Mouse (Mus musculus) effector memory CD4-positive, alpha-beta T cell, adult 5 months (primary cell): Measurements from ENCODE around the gene Hist1h4a. TPM values are rescaled to one million over a fixed set of nuclear protein-coding genes. Genes with fewer than 3 reads are reported as not detected.

Experiments used
- polyA plus RNA-seq: library from polyadenylated mRNA; unstranded; fragments of 100-300 nt; shearing (Covaris generic); gene quantifications from one replicate; pipeline ENCODE4 v1.2.1, GENCODE M21; 2017

The Hist1h4a gene
- polyA plus RNA-seq, result not detected

GRCm38 (mm10) chr13:23760972-23761864 lies at the start of gene Hist1h4a:
Hist1h4a (minus strand) TSS chr13:23761230.

GRCm38 (mm10) chr13:23806422-23807052 lies 45.5 kb upstream of the Hist1h4a start, which contains the start of gene Slc17a2:
Slc17a2 (plus strand) TSS chr13:23806993.

GRCm38 (mm10) chr13:23769613-23770012 lies 8.6 kb upstream of the Hist1h4a start, which contains the start of gene Trim38:
Trim38 (plus strand) TSS chr13:23769913.

GRCm38 (mm10) chr13:23763586-23764323 lies 2.7 kb upstream of the Hist1h4a start, which contains the start of gene Hist1h1a:
Hist1h1a (plus strand) TSS chr13:23763666.

GRCm38 (mm10) chr13:23761871-23762821 lies 1.1 kb upstream of the Hist1h4a start, which contains the start of gene Hist1h3a:
Hist1h3a (minus strand) TSS chr13:23762386.

GRCm38 (mm10) chr13:23756790-23757189 lies 4.2 kb downstream of the Hist1h4a start, which contains the start of gene Hist1h4b:
Hist1h4b (plus strand) TSS chr13:23757013.

DNA sequence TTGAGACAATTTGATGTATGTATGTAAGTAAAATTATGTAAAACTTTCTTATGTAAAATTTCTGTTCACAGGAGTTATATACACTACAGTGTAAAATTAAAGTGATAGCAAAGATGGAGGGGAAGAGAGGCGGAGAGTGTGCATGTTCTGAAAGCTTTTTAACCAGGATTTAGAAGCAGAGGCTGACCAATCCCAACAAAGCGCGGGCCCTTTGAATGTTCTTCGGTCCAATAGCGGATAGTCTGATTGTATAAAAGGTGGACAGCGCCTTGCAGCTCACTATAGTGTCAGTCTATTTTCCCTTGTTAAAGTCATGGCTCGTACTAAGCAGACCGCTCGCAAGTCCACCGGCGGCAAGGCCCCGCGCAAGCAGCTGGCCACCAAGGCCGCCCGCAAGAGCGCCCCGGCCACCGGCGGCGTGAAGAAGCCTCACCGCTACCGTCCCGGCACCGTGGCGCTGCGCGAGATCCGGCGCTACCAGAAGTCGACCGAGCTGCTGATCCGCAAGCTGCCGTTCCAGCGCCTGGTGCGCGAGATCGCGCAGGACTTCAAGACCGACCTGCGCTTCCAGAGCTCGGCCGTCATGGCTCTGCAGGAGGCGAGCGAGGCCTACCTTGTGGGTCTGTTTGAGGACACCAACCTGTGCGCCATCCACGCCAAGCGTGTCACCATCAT lies 8.8 kb downstream of the Hist1h4a start, which contains the start of gene Hist1h3b:
TSS of gene Hist1h3b (plus strand) at position 201 of the 675 bp plus-strand sequence.

GRCm38 (mm10) chr13:23750839-23751477 lies 10.1 kb downstream of the Hist1h4a start, which contains the start of gene Hist1h2ab:
Hist1h2ab (plus strand) TSS chr13:23751126.

DNA sequence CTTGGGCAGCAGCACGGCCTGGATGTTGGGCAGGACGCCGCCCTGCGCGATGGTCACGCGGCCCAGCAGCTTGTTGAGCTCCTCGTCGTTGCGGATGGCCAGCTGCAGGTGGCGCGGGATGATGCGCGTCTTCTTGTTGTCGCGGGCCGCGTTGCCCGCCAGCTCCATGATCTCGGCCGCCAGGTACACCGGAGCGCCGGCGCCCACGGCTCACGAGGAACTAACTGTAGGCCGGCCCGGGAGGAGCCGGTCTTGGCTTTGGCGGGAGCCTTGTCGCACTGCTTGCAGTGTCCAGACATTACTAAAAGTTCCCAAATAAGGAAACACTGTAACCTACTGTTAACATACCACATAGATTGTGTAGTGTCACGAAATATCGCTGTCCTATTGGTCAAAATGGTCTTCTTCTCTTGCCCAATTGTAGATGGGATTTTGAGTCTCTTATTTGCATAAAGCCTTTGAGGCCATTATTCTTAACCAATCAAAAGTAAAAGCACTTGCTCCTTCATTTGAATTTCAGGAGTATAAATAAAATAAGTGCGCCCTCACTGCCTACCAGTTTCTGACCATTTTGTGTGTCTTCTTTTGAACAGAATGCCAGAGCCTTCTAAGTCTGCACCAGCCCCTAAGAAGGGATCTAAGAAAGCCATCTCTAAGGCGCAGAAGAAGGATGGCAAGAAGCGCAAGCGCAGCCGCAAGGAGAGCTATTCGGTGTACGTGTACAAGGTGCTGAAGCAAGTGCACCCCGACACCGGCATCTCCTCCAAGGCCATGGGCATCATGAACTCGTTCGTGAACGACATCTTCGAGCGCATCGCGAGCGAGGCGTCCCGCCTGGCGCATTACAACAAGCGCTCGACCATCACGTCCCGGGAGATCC lies 14.6 kb downstream of the Hist1h4a start, which contains the start of gene Hist1h2bb:
TSS of gene Hist1h2bb (plus strand) at position 534 of the 880 bp plus-strand sequence.

DNA sequence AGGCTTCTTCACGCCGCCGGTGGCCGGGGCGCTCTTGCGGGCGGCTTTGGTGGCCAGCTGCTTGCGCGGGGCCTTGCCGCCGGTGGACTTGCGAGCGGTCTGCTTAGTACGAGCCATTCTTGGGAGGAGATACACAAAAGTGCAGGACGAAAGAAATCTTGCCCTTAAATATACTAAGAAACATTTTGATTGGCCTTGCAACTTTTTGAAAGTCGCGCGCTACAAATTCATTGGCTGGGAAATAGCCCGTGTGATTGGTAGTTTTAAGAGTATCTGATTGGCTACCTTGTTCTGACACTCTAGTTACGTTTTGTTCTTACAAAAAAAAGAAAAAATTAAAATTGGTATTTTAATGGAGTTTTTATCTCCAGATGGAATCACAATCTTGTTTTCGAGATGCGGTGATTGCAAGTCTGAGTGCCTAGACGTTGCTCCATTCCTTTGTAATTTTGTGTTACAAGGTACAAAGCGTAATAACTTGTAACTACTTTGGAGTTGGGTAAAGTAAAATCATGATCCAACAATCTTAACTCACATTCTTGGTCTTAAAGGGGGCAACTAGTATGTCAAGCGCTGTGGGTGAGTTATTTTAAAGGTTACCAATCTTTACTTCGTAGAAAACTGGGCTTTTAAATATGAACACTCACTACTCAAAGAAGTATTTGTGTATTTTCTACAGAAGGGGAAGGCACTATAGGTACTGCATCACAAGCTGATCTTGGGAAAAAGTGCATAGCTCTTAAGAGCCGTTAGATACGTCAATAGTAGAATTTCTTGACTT lies 15.5 kb downstream of the Hist1h4a start, which contains the start of gene Hist1h3c:
TSS of gene Hist1h3c (minus strand) at position 222 of the 781 bp plus-strand sequence.

GRCm38 (mm10) chr13:23738677-23739068 lies 22.4 kb downstream of the Hist1h4a start, which contains the start of gene Hist1h1c:
Hist1h1c (plus strand) TSS chr13:23738808.

Other genes with a start within 250 kb of the Hist1h4a start
- 4.7 TPM for gene Hist1h4h, start 230.2 kb downstream of the Hist1h4a start, polyA plus RNA-seq
- gene Hist1h2af, start 227.3 kb downstream of the Hist1h4a start, polyA plus RNA-seq, result not detected
- not detected for gene Hist1h3g, start 225.8 kb downstream of the Hist1h4a start, polyA plus RNA-seq
- 0.29 TPM for gene Hist1h2bh, start 217.8 kb downstream of the Hist1h4a start, polyA plus RNA-seq
- gene Hist1h3f, start 217.2 kb downstream of the Hist1h4a start, polyA plus RNA-seq, result 1.1 TPM
- gene Hist1h4f, start 209.6 kb downstream of the Hist1h4a start, polyA plus RNA-seq, result not detected
- gene Hist1h1d, start 208.0 kb downstream of the Hist1h4a start, polyA plus RNA-seq, result 0.21 TPM
- gene Hist1h3e, start 198.9 kb downstream of the Hist1h4a start, polyA plus RNA-seq, result 2.8 TPM
- gene Hist1h2ae, start 190.0 kb downstream of the Hist1h4a start, polyA plus RNA-seq, result 1.7 TPM
- 3.7 TPM for gene Hist1h2bg, start 189.8 kb downstream of the Hist1h4a start, polyA plus RNA-seq
- gene Hist1h2bf, start 187.0 kb downstream of the Hist1h4a start, polyA plus RNA-seq, result not detected
- 0.70 TPM for gene Hist1h2ad, start 186.8 kb downstream of the Hist1h4a start, polyA plus RNA-seq
- gene Hist1h3d, start 185.5 kb downstream of the Hist1h4a start, polyA plus RNA-seq, result not detected
- gene Hist1h4d, start 179.6 kb downstream of the Hist1h4a start, polyA plus RNA-seq, result 14.8 TPM
- gene Hist1h2be, start 140.1 kb downstream of the Hist1h4a start, polyA plus RNA-seq, result 2.0 TPM
- gene Hist1h1e, start 138.7 kb downstream of the Hist1h4a start, polyA plus RNA-seq, result 4.4 TPM
- gene Hist1h2ac, start 77.3 kb downstream of the Hist1h4a start, polyA plus RNA-seq, result 0.29 TPM
- 10.1 TPM for gene Hist1h2bc, start 77.0 kb downstream of the Hist1h4a start, polyA plus RNA-seq
- not detected for gene Hist1h1t, start 65.4 kb downstream of the Hist1h4a start, polyA plus RNA-seq
- gene Hist1h4c, start 62.8 kb downstream of the Hist1h4a start, polyA plus RNA-seq, result 4.5 TPM
- 0.79 TPM for gene Hfe, start 50.4 kb downstream of the Hist1h4a start, polyA plus RNA-seq
- gene Hist1h1c, start 22.4 kb downstream of the Hist1h4a start, polyA plus RNA-seq, result 34.3 TPM
- not detected for gene Hist1h3c, start 15.6 kb downstream of the Hist1h4a start, polyA plus RNA-seq
- not detected for gene Hist1h2bb, start 14.5 kb downstream of the Hist1h4a start, polyA plus RNA-seq
- gene Hist1h2ab, start 10.1 kb downstream of the Hist1h4a start, polyA plus RNA-seq, result not detected
- not detected for gene Hist1h3b, start 9.0 kb downstream of the Hist1h4a start, polyA plus RNA-seq
- 6.6 TPM for gene Hist1h4b, start 4.2 kb downstream of the Hist1h4a start, polyA plus RNA-seq
- 3.8 TPM for gene Hist1h3a, start 1.2 kb upstream of the Hist1h4a start, polyA plus RNA-seq
- gene Hist1h1a, start 2.4 kb upstream of the Hist1h4a start, polyA plus RNA-seq, result not detected
- gene Trim38, start 8.7 kb upstream of the Hist1h4a start, polyA plus RNA-seq, result not detected
- not detected for gene Slc17a2, start 45.8 kb upstream of the Hist1h4a start, polyA plus RNA-seq
- not detected for gene Slc17a3, start 78.2 kb upstream of the Hist1h4a start, polyA plus RNA-seq
- not detected for gene Slc17a1, start 106.5 kb upstream of the Hist1h4a start, polyA plus RNA-seq
- not detected for gene Slc17a4, start 153.8 kb upstream of the Hist1h4a start, polyA plus RNA-seq
- not detected for gene Hist1h2ba, start 172.9 kb upstream of the Hist1h4a start, polyA plus RNA-seq
- not detected for gene Hist1h2aa, start 173.2 kb upstream of the Hist1h4a start, polyA plus RNA-seq
- gene Scgn, start 230.0 kb upstream of the Hist1h4a start, polyA plus RNA-seq, result not detected